Mouse (Mus musculus): ENCODE measurements at regions not wholly inside any gene's neighbourhood (a gene's known extent, or its start where the extent isn't known, plus 50 kb on each side); places are given as distances from the start of the nearest gene placed in this dataset.

GRCm38 (mm10) chr15:13287878-13288277 is 114.4 kb upstream of the Cdh6 start:
- no peak for DNase-seq

- DNase-seq = no peak
Measured at GRCm38 (mm10) chr15:13285355-13285754, 111.9 kb upstream of the Cdh6 start.

- no peak for DNase-seq
Measured at GRCm38 (mm10) chr15:13284219-13284618, 110.7 kb upstream of the Cdh6 start.

- DNase-seq = no peak
Measured at GRCm38 (mm10) chr15:13283106-13283505, 109.6 kb upstream of the Cdh6 start.

GRCm38 (mm10) chr15:13276909-13277235 is 103.4 kb upstream of the Cdh6 start:
- DNase-seq = no peak

- no peak for DNase-seq
Measured at GRCm38 (mm10) chr15:13276225-13276908, 102.9 kb upstream of the Cdh6 start.

- DNase-seq = no peak
Measured at GRCm38 (mm10) chr15:13275326-13275725, 101.9 kb upstream of the Cdh6 start.

- DNase-seq = no peak
Measured at GRCm38 (mm10) chr15:13274366-13275067, 101.0 kb upstream of the Cdh6 start.

- no peak for DNase-seq
Measured at GRCm38 (mm10) chr15:13246053-13246696, 72.7 kb upstream of the Cdh6 start.

- DNase-seq = no peak
Measured at GRCm38 (mm10) chr15:13244306-13244705, 70.8 kb upstream of the Cdh6 start.

GRCm38 (mm10) chr15:13243561-13243960 is 70.1 kb upstream of the Cdh6 start:
- DNase-seq = no peak

- DNase-seq = no peak
Measured at GRCm38 (mm10) chr15:13240931-13241330, 67.5 kb upstream of the Cdh6 start.

GRCm38 (mm10) chr15:13236869-13237507 is 63.5 kb upstream of the Cdh6 start:
- no peak for DNase-seq

GRCm38 (mm10) chr15:13232567-13233259 is 59.2 kb upstream of the Cdh6 start:
- no peak for DNase-seq

- no peak for DNase-seq
Measured at GRCm38 (mm10) chr15:13231550-13231949, 58.1 kb upstream of the Cdh6 start.

- DNase-seq = no peak
Measured at GRCm38 (mm10) chr15:13228125-13228524, 54.6 kb upstream of the Cdh6 start.

Data from lung, adult 18-20 months (tissue).